Mouse (Mus musculus) MEL (cell line): ENCODE data around the gene Col24a1.

Source experiments
- CTCF ChIP-seq, 3 experiments: IDR thresholded peaks in 2 of 3; conservative IDR thresholded peaks in 1 of 3; 2 replicates each; pipeline ENCODE4 v1.5.1; 2011 to 2012; ENCODE audit warnings: low read length in 3 of 3, low read depth in 2 of 3, mild to moderate bottlenecking in 2 of 3, improper control_type of control experiment in 1 of 3, inconsistent platforms in 1 of 3, mixed read lengths in 1 of 3, moderate library complexity in 1 of 3; ENCODE audit not compliant: control insufficient read depth in 1 of 3, insufficient read depth in 1 of 3, poor library complexity in 1 of 3, severe bottlenecking in 1 of 3
- EP300 ChIP-seq, 2 experiments: IDR thresholded peaks; 2 replicates each; pipeline ENCODE4 v1.6.1; 2011; ENCODE audit warnings: improper control_type of control experiment in 2 of 2, low read length in 2 of 2, low read depth in 1 of 2, mild to moderate bottlenecking in 1 of 2
- SMC3 ChIP-seq: IDR thresholded peaks from 2 replicates; pipeline ENCODE4 v1.6.1; 2011; ENCODE audit warnings: low read depth, low read length, improper control_type of control experiment
- TAL1 ChIP-seq: IDR thresholded peaks from 2 replicates; pipeline ENCODE4 v1.6.1; 2012; ENCODE audit warnings: mild to moderate bottlenecking, inconsistent platforms, low read length, moderate library complexity, mixed read lengths
- USF2 ChIP-seq, 2 experiments: IDR thresholded peaks; 2 replicates each; pipeline ENCODE4 v1.6.1; 2011 to 2012; ENCODE audit warnings: improper control_type of control experiment in 2 of 2, low read length in 2 of 2, borderline replicate concordance in 1 of 2, inconsistent platforms in 1 of 2, low read depth in 1 of 2, mild to moderate bottlenecking in 1 of 2; ENCODE audit not compliant: insufficient read depth in 1 of 2
- ZKSCAN1 ChIP-seq: IDR thresholded peaks from 2 replicates; pipeline ENCODE4 v1.6.1; 2012; ENCODE audit warnings: low read depth, mild to moderate bottlenecking, inconsistent platforms, low read length, improper control_type of control experiment, moderate library complexity

DNA sequence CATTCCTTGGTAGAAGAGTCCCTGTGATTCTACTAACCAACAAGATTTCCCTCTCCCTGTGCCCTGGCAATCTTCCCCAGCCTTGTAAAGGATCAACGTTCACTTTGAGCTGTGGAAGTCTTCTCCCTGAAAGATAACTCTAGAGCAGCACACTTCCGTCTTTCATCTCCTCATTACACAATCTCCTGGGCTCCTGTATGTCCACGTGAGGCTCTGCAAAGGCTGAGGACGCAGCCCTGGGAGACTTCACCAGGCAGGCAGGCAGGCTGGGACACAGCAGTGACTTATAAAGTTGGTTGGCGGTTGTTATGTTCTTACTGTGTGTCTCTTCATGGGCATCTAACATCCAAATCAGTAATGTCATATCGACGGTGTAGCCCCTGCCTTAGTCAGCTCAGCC is 170.1 kb downstream of the Col24a1 start:
- TF ChIP-seq USF2 (IDR thresholded peaks at IDR 0.05; ENCODE audit: borderline replicate concordance in 1 of 2, insufficient read depth in 1 of 2, low read depth in 1 of 2, low read length in 2 of 2) = no peak
- TF ChIP-seq SMC3 = no peak
- TF ChIP-seq CTCF (IDR thresholded peaks at IDR 0.05 in 2 of 3, conservative IDR thresholded peaks at IDR 0.05 in 1 of 3; ENCODE audit: control insufficient read depth in 1 of 3, insufficient read depth in 1 of 3, low read depth in 2 of 3, low read length in 3 of 3, poor library complexity in 1 of 3, severe bottlenecking in 1 of 3) = no peak
- TF ChIP-seq EP300 (IDR thresholded peaks at IDR 0.05; ENCODE audit: low read depth in 1 of 2, low read length in 2 of 2) = no peak
- no peak for TF ChIP-seq ZKSCAN1
- TF ChIP-seq TAL1 = no peak
